Mouse (Mus musculus) testis, adult 2 months (tissue): ENCODE data around the gene Hes3. TPM values are rescaled to one million over a fixed set of nuclear protein-coding genes. Genes with fewer than 3 reads are reported as not detected.

ENCODE experiments used
- H3K27ac ChIP-seq: fragments of 200-500 bp; 2 replicates; pipeline ENCODE4 v1.5.1; 2012; ENCODE audit warnings: low read depth, low read length; ENCODE audit not compliant: control insufficient read depth, insufficient read depth
- H3K27me3 ChIP-seq: fragments of 200-500 bp; 2 replicates; pipeline ENCODE4 v1.6.1; 2012; ENCODE audit warnings: mild to moderate bottlenecking, low read length, moderate library complexity; ENCODE audit not compliant: control insufficient read depth, insufficient read depth
- H3K36me3 ChIP-seq: fragments of 200-500 bp; 2 replicates; pipeline ENCODE4 v1.6.1; 2012; ENCODE audit warnings: mild to moderate bottlenecking, low read length; ENCODE audit not compliant: control insufficient read depth, insufficient read depth
- H3K4me1 ChIP-seq: fragments of 200-500 bp; 2 replicates; pipeline ENCODE4 v1.6.1; 2012; ENCODE audit warnings: low read length; ENCODE audit not compliant: control insufficient read depth, insufficient read depth
- H3K4me3 ChIP-seq: fragments of 200-500 bp; 2 replicates; pipeline ENCODE4 v1.5.1; 2012; ENCODE audit warnings: low read depth, mild to moderate bottlenecking, low read length, moderate library complexity, mixed read lengths; ENCODE audit not compliant: control insufficient read depth
- CTCF ChIP-seq: fragments of 200-500 bp; IDR thresholded peaks from 2 replicates; pipeline ENCODE4 v1.5.1; 2012; ENCODE audit warnings: low read depth, mild to moderate bottlenecking, inconsistent platforms, low read length, moderate library complexity; ENCODE audit not compliant: control insufficient read depth, insufficient read depth, insufficient replicate concordance
- POLR2A ChIP-seq: fragments of 200-500 bp; IDR thresholded peaks from 2 replicates; pipeline ENCODE4 v1.6.1; 2012; ENCODE audit warnings: low read depth, mild to moderate bottlenecking, inconsistent platforms, low read length, moderate library complexity; ENCODE audit not compliant: control insufficient read depth
- polyA plus RNA-seq: library from polyadenylated mRNA; depleted of rRNA; stranded (reverse); fragments of >200 nt; gene quantifications from 2 replicates; pipeline ENCODE4 v1.2.3, GENCODE M21; 2012

Gene Hes3
- polyA plus RNA-seq, 1 experiment, result 1.5 TPM

GRCm38 (mm10) chr4:152295916-152296315 is 4.5 kb upstream of the Hes3 start:
- Histone ChIP-seq H3K36me3 (peaks cover 2% of the 10 kb centered on the region), H3K27me3 (no peaks in the 10 kb centered on the region), H3K4me1 (peaks cover 15% of the 10 kb centered on the region), H3K27ac (peak overlapping the region; percentile 35; the same call in 1 of the 2 replicates), H3K4me3 (peak overlapping the region; percentile 57)
- TF ChIP-seq CTCF, result no peak
- no peak for TF ChIP-seq POLR2A

- no peak overlapping the region for H3K27ac ChIP-seq
- peaks cover 25% of the 10 kb centered on the region for H3K4me1 ChIP-seq
- H3K4me3 ChIP-seq, result no peak overlapping the region
- 0 out of 2 replicates have a peak, but pooled peaks have one; percentile 4 for TF ChIP-seq POLR2A
- no peak for TF ChIP-seq CTCF
- H3K27me3 ChIP-seq, result no peaks in the 10 kb centered on the region
- no peaks in the 10 kb centered on the region for H3K36me3 ChIP-seq
Measured at GRCm38 (mm10) chr4:152294188-152294929, 2.9 kb upstream of the Hes3 start.

GRCm38 (mm10) chr4:152292102-152292765 is 772 bp upstream of the Hes3 start:
- H3K4me1 ChIP-seq, result peaks cover 19% of the 10 kb centered on the region
- H3K4me3 ChIP-seq, result no peak overlapping the region
- no peaks in the 10 kb centered on the region for H3K36me3 ChIP-seq
- no peaks in the 10 kb centered on the region for H3K27me3 ChIP-seq
- TF ChIP-seq POLR2A (no peak), CTCF (no peak)
- H3K27ac ChIP-seq, result no peak overlapping the region

GRCm38 (mm10) chr4:152290991-152291390 is 471 bp downstream of the Hes3 start:
- Histone ChIP-seq H3K27me3 (no peaks in the 10 kb centered on the region), H3K4me1 (peaks cover 27% of the 10 kb centered on the region), H3K4me3 (no peak overlapping the region), H3K27ac (no peak overlapping the region), H3K36me3 (no peaks in the 10 kb centered on the region)
- TF ChIP-seq CTCF, result no peak
- TF ChIP-seq POLR2A, result no peak

- no peak overlapping the region for H3K4me3 ChIP-seq
- H3K4me1 ChIP-seq, result peaks cover 22% of the 10 kb centered on the region
- H3K27me3 ChIP-seq, result no peaks in the 10 kb centered on the region
- no peak overlapping the region for H3K27ac ChIP-seq
- no peak for TF ChIP-seq CTCF
- no peaks in the 10 kb centered on the region for H3K36me3 ChIP-seq
Measured at GRCm38 (mm10) chr4:152290385-152290784, 1.1 kb downstream of the Hes3 start.

- Histone ChIP-seq H3K36me3 (no peaks in the 10 kb centered on the region), H3K27me3 (no peaks in the 10 kb centered on the region), H3K27ac (no peak overlapping the region), H3K4me3 (no peak overlapping the region), H3K4me1 (peaks cover 27% of the 10 kb centered on the region)
- TF ChIP-seq POLR2A, result no peak
- no peak for TF ChIP-seq CTCF
Measured at GRCm38 (mm10) chr4:152288398-152288945, 3.0 kb downstream of the Hes3 start.

GRCm38 (mm10) chr4:152287317-152288120 is 3.9 kb downstream of the Hes3 start:
- Histone ChIP-seq H3K27ac (no peak overlapping the region), H3K4me3 (no peak overlapping the region), H3K27me3 (no peaks in the 10 kb centered on the region), H3K4me1 (peaks cover 35% of the 10 kb centered on the region), H3K36me3 (no peaks in the 10 kb centered on the region)
- TF ChIP-seq POLR2A (no peak), CTCF (no peak)
